Mouse (Mus musculus) CH12.LX (cell line): ENCODE data around the gene Stk25.

Experiments used
- POLR2AphosphoS2 ChIP-seq: IDR thresholded peaks from 2 replicates; pipeline ENCODE4 v1.6.1; 2011; ENCODE audit warnings: low read depth, low read length, improper control_type of control experiment
- SIN3A ChIP-seq: IDR thresholded peaks from 2 replicates; pipeline ENCODE4 v1.6.1; 2012; ENCODE audit warnings: low read length, improper control_type of control experiment, inconsistent platforms
- ZNF384 ChIP-seq: IDR thresholded peaks from 2 replicates; pipeline ENCODE4 v1.6.1; 2012; ENCODE audit warnings: low read depth, low read length, improper control_type of control experiment, inconsistent platforms

- no peak for TF ChIP-seq POLR2AphosphoS2
- TF ChIP-seq SIN3A = no peak
- TF ChIP-seq ZNF384 = no peak
These were observed 15.8 kb downstream of the Stk25 start for GRCm38 (mm10) chr1:93642692-93643091.
